Mouse (Mus musculus) CH12.LX (cell line): ENCODE measurements at regions not wholly inside any gene's neighbourhood (a gene's known extent, or its start where the extent isn't known, plus 50 kb on each side); places are given as distances from the start of the nearest gene placed in this dataset.

ENCODE experiments used
- DNase-seq: peaks from one replicate; pipeline ENCODE4 v3.0.0-alpha.2; 2013; ENCODE audit errors: extremely low read depth
- H3K27ac ChIP-seq: 2 replicates; pipeline ENCODE4 v1.5.1; 2012; ENCODE audit warnings: low read depth, mild to moderate bottlenecking, control low read depth, moderate library complexity; ENCODE audit not compliant: insufficient read depth
- H3K27me3 ChIP-seq: replicated peaks from 2 replicates; pipeline ENCODE3; 2012; ENCODE audit warnings: inconsistent platforms
- H3K36me3 ChIP-seq, 2 experiments: replicated peaks in 1 of 2; 2 replicates each; pipeline versions ENCODE3 to v1.6.1; 2012; ENCODE audit warnings: inconsistent platforms in 1 of 2, low read length in 1 of 2, mild to moderate bottlenecking in 1 of 2, mixed read lengths in 1 of 2, moderate library complexity in 1 of 2; ENCODE audit not compliant: control insufficient read depth in 1 of 2, insufficient read depth in 1 of 2
- H3K4me1 ChIP-seq, 2 experiments: 2 replicates each; pipeline ENCODE4 v1.6.1; 2012; ENCODE audit warnings: inconsistent platforms in 1 of 2, moderate library complexity in 1 of 2; ENCODE audit not compliant: insufficient read depth in 2 of 2, control insufficient read depth in 1 of 2
- H3K4me2 ChIP-seq: 2 replicates; pipeline ENCODE4 v1.6.1; 2012; ENCODE audit warnings: low read depth, mild to moderate bottlenecking, control low read depth; ENCODE audit not compliant: poor library complexity, insufficient read depth, severe bottlenecking
- H3K4me3 ChIP-seq, 3 experiments: fragments of 150-350 bp in 1 of 3; sonication (generic) in 1 of 3; replicated peaks in 1 of 3; 2 replicates each; pipeline versions ENCODE3 to v1.5.1; 2011 to 2012; ENCODE audit warnings: low read depth in 2 of 3, low read length in 2 of 3, mild to moderate bottlenecking in 2 of 3, moderate library complexity in 2 of 3, control low read depth in 1 of 3, improper control_type of control experiment in 1 of 3, inconsistent platforms in 1 of 3, mixed read lengths in 1 of 3; ENCODE audit not compliant: poor library complexity in 1 of 3
- H3K79me2 ChIP-seq: replicated peaks from 2 replicates; pipeline ENCODE4 v1.6.1; 2012; ENCODE audit warnings: mild to moderate bottlenecking, moderate library complexity; ENCODE audit not compliant: control insufficient read depth, poor library complexity, insufficient read depth, severe bottlenecking; ENCODE audit errors: extremely low read depth
- H3K9ac ChIP-seq: 2 replicates; pipeline ENCODE4 v1.6.1; 2012; ENCODE audit warnings: low read depth, mild to moderate bottlenecking, control low read depth, moderate library complexity; ENCODE audit not compliant: insufficient read depth
- H3K9me3 ChIP-seq: replicated peaks from 2 replicates; pipeline ENCODE3; 2012; ENCODE audit warnings: low read length, inconsistent platforms, mixed read lengths
- BHLHE40 ChIP-seq: IDR thresholded peaks from 2 replicates; pipeline ENCODE4 v1.6.1; 2011; ENCODE audit warnings: mild to moderate bottlenecking, low read depth, low read length, improper control_type of control experiment
- CHD2 ChIP-seq: IDR thresholded peaks from 2 replicates; pipeline ENCODE4 v1.6.1; 2011; ENCODE audit warnings: low read length, improper control_type of control experiment
- CTCF ChIP-seq, 2 experiments: IDR thresholded peaks in 1 of 2; conservative IDR thresholded peaks in 1 of 2; 2 replicates each; pipeline ENCODE4 v1.5.1; 2011 to 2012; ENCODE audit warnings: low read depth in 2 of 2, low read length in 2 of 2, improper control_type of control experiment in 1 of 2, inconsistent platforms in 1 of 2, mild to moderate bottlenecking in 1 of 2, moderate library complexity in 1 of 2
- E2F4 ChIP-seq: IDR thresholded peaks from 2 replicates; pipeline ENCODE4 v1.6.1; 2011; ENCODE audit warnings: low read depth, low read length, improper control_type of control experiment; ENCODE audit not compliant: insufficient replicate concordance
- ELF1 ChIP-seq: IDR thresholded peaks from 2 replicates; pipeline ENCODE4 v1.6.1; 2014; ENCODE audit warnings: low read depth, mild to moderate bottlenecking, inconsistent platforms, low read length, improper control_type of control experiment
- ETS1 ChIP-seq: conservative IDR thresholded peaks from 2 replicates; pipeline ENCODE4 v1.6.1; 2012; ENCODE audit warnings: low read depth, mild to moderate bottlenecking, inconsistent platforms, low read length, improper control_type of control experiment, moderate library complexity
- IRF4 ChIP-seq: IDR thresholded peaks from 2 replicates; pipeline ENCODE4 v1.6.1; 2014; ENCODE audit warnings: low read depth, mild to moderate bottlenecking, inconsistent platforms, low read length, improper control_type of control experiment
- JUN ChIP-seq: IDR thresholded peaks from 2 replicates; pipeline ENCODE4 v1.6.1; 2011; ENCODE audit warnings: low read depth, mild to moderate bottlenecking, low read length, improper control_type of control experiment, moderate library complexity; ENCODE audit not compliant: insufficient read depth
- KAT2A ChIP-seq: IDR thresholded peaks from 2 replicates; pipeline ENCODE4 v1.6.1; 2012; ENCODE audit warnings: low read length, improper control_type of control experiment, inconsistent platforms; ENCODE audit not compliant: insufficient replicate concordance
- MAFK ChIP-seq: IDR thresholded peaks from 2 replicates; pipeline ENCODE4 v1.6.1; 2011; ENCODE audit warnings: low read length, improper control_type of control experiment; ENCODE audit not compliant: insufficient replicate concordance
- MXI1 ChIP-seq: IDR thresholded peaks from 2 replicates; pipeline ENCODE4 v1.6.1; 2011; ENCODE audit warnings: mild to moderate bottlenecking, low read depth, low read length, improper control_type of control experiment
- NELFE ChIP-seq: IDR thresholded peaks from 2 replicates; pipeline ENCODE4 v1.6.1; 2011; ENCODE audit warnings: low read depth, low read length, improper control_type of control experiment
- NRF1 ChIP-seq: IDR thresholded peaks from 2 replicates; pipeline ENCODE4 v1.6.1; 2014; ENCODE audit warnings: low read depth, mild to moderate bottlenecking, inconsistent platforms, low read length, improper control_type of control experiment, moderate library complexity
- PAX5 ChIP-seq: IDR thresholded peaks from 2 replicates; pipeline ENCODE4 v1.6.1; 2012; ENCODE audit warnings: low read length, inconsistent platforms, mixed read lengths
- POLR2A ChIP-seq: IDR thresholded peaks from 2 replicates; pipeline ENCODE4 v1.6.1; 2011; ENCODE audit warnings: low read depth, mild to moderate bottlenecking, improper control_type of control experiment, low read length
- RAD21 ChIP-seq: IDR thresholded peaks from 2 replicates; pipeline ENCODE4 v1.6.1; 2011; ENCODE audit warnings: low read depth, mild to moderate bottlenecking, low read length, improper control_type of control experiment, moderate library complexity
- RCOR1 ChIP-seq: conservative IDR thresholded peaks from 2 replicates; pipeline ENCODE4 v1.6.1; 2012; ENCODE audit warnings: low read depth, mild to moderate bottlenecking, inconsistent platforms, low read length, improper control_type of control experiment
- SMC3 ChIP-seq: IDR thresholded peaks from 2 replicates; pipeline ENCODE4 v1.6.1; 2011; ENCODE audit warnings: low read depth, low read length, improper control_type of control experiment
- USF2 ChIP-seq: conservative IDR thresholded peaks from 2 replicates; pipeline ENCODE4 v1.6.1; 2011; ENCODE audit warnings: low read depth, low read length, improper control_type of control experiment
- ZC3H11A ChIP-seq: IDR thresholded peaks from 2 replicates; pipeline ENCODE4 v1.6.1; 2012; ENCODE audit warnings: low read depth, mild to moderate bottlenecking, inconsistent platforms, low read length, improper control_type of control experiment
- ZMIZ1 ChIP-seq: IDR thresholded peaks from 2 replicates; pipeline ENCODE4 v1.6.1; 2012; ENCODE audit warnings: low read depth, mild to moderate bottlenecking, inconsistent platforms, low read length, improper control_type of control experiment
- ZNF384 ChIP-seq: IDR thresholded peaks from 2 replicates; pipeline ENCODE4 v1.6.1; 2012; ENCODE audit warnings: low read depth, low read length, improper control_type of control experiment, inconsistent platforms
- dilution Hi-C: fragments of 300-500 bp; cut with MboI; formaldehyde crosslinking; loops from 2 replicates; pipeline ENCODE4 v1.14.3; 2020; ENCODE audit warnings: low sequenced_read_pairs; ENCODE audit not compliant: extremely low pct_unique_long_range_greater_than_20kb, extremely low pct_ligation_motif_present
- in situ Hi-C: fragments of 300-500 bp; cut with MboI; formaldehyde crosslinking; loops from 3 replicates; pipeline ENCODE4 v1.14.3; 2019; ENCODE audit warnings: low sequenced_read_pairs, low pct_ligation_motif_present, low pct_unique_long_range_greater_than_20kb, mixed read lengths

DNA sequence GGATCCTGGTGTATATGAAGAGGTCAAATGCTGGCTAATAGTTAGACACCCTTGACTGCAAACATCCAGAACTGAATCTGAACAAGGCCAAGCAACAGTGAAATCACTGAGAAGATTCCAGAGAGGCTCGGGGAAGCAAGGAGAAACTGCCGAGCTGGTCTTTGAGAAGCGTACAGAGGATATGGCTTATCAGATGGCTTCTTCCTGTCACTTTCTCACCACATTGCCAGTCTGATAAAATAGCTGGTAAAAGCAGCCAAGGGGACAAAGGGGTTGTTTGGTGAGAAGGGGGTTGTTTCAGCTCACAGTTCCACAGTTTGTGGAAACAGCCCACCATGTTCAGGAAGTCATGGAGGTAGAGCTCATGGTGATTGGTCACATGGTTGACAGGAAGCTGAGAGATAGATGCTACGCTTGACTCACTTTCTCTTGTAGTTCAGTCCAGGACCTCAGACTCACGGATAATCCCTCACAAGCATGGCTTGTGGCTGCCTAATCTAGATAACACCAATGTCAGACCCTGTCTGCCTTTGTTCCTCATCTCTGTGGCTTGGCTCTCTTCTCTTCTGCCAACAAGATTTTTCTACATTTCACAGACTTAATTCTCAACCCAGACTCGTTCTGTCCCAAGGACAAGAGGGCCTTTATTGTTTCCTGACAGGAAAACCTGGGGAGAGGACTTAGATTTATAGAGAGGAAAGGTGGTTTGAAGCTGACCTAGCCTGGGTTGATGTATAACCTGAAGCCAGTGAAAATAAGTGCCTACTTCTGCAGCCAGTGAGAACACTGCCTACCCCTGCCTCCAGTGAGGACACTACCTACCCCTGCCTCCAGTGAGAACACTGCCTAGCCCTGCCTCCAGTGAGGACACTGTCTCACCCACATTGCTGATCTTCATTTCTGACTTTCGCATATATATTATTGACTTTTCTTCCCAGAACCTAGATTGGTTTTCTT lies 122.0 kb downstream of the Tent5c start:
- H3K4me2 ChIP-seq = no peak overlapping the region
- no peak overlapping the region for H3K4me3 ChIP-seq
- no peaks in the 10 kb centered on the region for H3K36me3 ChIP-seq
- no peaks in the 10 kb centered on the region for H3K9me3 ChIP-seq
- TF ChIP-seq IRF4 = no peak
- no peak for TF ChIP-seq JUN
- TF ChIP-seq RCOR1 = no peak
- TF ChIP-seq BHLHE40 = no peak
- TF ChIP-seq NRF1 = no peak
- no peak for TF ChIP-seq MXI1
- no peak for TF ChIP-seq RAD21
- no peak for TF ChIP-seq KAT2A
- TF ChIP-seq SMC3 = no peak
- no peak for TF ChIP-seq ZC3H11A
- no peak for TF ChIP-seq CHD2
- TF ChIP-seq NELFE = no peak
- TF ChIP-seq, all 38 proteins: peak for 0
- dilution Hi-C loops (no loop called here), in situ Hi-C loops (no loop called here)
- no peak for DNase-seq
- peaks cover 5 to 32% of the 10 kb centered on the region in 2 experiments; a peak in 3 of 4 replicates for H3K4me1 ChIP-seq
- H3K27me3 ChIP-seq = no peaks in the 10 kb centered on the region
- no peak overlapping the region for H3K9ac ChIP-seq
- no peak overlapping the region for H3K27ac ChIP-seq
- no peaks in the 10 kb centered on the region for H3K79me2 ChIP-seq

GRCm38 (mm10) chr3:100366447-100366846 lies 122.7 kb downstream of the Tent5c start:
- Histone ChIP-seq H3K9me3 (no peaks in the 10 kb centered on the region), H3K27me3 (no peaks in the 10 kb centered on the region), H3K79me2 (no peaks in the 10 kb centered on the region), H3K4me3 (no peak overlapping the region), H3K9ac (no peak overlapping the region), H3K4me2 (no peak overlapping the region), H3K27ac (no peak overlapping the region), H3K4me1 (peaks cover 5 to 32% of the 10 kb centered on the region in 2 experiments; a peak in 3 of 4 replicates), H3K36me3 (no peaks in the 10 kb centered on the region)
- no peak for DNase-seq
- in situ Hi-C loops (no loop called here), dilution Hi-C loops (no loop called here)
- TF ChIP-seq POLR2A = no peak
- TF ChIP-seq E2F4 = no peak
- no peak for TF ChIP-seq CTCF (conservative IDR thresholded peaks at IDR 0.05 in 1 of 2, IDR thresholded peaks at IDR 0.05 in 1 of 2; ENCODE audit: low read depth in 2 of 2, low read length in 2 of 2)
- TF ChIP-seq CHD2 = no peak
- no peak for TF ChIP-seq MAFK
- TF ChIP-seq ZNF384 = no peak
- no peak for TF ChIP-seq ETS1
- TF ChIP-seq RCOR1 = no peak
- TF ChIP-seq PAX5 = no peak
- no peak for TF ChIP-seq ZMIZ1
- no peak for TF ChIP-seq USF2
- no peak for TF ChIP-seq ELF1
